Mouse (Mus musculus) forelimb bud, embryonic 11.5 days (tissue): ENCODE data around the gene Nphp1.

Source experiments
- DNase-seq: peaks from one replicate; pipeline ENCODE4 v3.0.0-alpha.2; 2012; ENCODE audit warnings: low read depth, low spot score

The Nphp1 gene

DNA sequence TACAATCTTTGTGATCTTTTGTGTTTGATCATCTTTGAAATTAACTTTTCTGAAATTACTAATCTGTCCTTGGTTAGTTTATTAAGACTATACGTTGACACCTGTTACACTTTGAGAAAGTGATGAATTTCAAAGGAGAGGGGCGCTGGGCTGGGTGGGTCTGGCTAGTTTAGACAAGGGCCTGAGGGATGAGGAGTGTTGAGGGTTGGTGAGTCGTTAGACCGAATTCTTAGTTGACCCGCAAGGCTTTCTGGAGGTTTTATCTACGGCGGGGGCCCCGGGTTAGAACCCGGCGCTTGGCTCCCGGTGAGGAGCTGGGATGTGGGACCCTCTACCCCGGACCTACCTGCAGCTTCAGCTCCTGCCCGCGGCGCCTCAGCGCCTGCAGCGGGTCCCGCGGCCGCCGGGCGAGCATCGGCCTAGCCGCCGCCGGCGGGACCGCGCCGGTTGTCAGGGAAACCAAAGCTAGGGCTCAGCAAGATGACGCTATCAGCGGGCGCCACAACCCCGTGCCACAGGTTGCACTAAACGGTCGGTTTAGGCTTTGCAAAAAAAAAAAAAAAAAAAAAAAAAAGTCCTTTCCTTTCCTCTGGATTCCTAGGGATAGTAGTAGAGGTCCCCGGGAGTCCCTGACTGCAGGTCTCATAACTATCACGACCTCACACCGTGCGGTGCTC is at the start of gene Nphp1:
Nphp1 (minus strand) TSS at position 458 of the 677 bp plus-strand sequence.
- peak; percentile 88 for DNase-seq

DNA sequence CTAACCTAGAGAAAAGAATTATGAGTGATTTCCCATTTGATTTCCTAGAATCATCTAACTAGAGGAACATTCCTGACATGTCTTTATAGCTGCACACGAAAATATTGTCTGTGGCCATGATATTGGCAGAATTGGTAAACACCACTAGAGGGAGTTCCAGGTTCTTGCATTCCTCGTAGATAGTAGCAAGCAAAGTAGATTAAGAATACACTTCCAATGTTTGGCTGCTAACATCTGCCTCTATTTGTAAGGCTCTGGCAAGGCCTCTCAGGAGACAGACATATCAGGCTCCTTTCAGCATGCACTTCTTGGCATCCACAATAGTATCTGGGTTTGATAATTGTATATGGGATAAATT is 44.1 kb upstream of the Nphp1 start:
- DNase-seq = peak; percentile 46

DNA sequence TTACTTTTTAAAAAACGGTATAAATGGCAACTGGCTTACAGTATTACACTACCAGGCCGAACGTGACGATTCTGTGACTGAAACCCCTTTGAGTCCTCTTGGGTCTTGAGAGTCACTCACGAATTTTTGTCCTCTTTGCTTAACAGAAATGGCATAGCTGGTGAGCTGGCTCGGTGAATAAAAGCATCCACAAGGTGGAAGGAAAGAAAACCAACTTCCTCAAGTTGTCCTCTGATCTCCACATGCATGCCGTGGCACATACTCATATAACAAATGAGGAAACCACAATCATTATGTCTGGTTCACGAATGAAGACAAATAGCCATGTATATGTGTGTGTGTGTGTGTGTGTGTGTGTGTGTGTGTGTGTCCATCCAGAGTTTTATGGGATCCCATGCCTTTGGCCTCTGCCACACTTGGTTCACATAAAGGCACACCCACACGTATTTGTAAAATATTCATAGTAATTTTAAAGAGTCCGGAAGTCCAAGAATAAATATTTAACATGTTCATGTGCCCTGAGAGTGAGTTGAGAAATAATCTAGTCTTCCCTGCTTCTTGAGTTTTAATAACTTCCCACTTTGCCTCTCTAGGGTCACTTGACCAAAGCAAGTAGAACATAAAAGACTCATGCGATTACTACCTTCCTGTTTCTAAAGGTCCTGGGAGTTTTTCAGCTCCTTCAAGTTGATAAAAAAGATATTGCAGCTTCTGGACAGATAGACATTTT is 43.6 kb upstream of the Nphp1 start:
- no peak for DNase-seq

DNA sequence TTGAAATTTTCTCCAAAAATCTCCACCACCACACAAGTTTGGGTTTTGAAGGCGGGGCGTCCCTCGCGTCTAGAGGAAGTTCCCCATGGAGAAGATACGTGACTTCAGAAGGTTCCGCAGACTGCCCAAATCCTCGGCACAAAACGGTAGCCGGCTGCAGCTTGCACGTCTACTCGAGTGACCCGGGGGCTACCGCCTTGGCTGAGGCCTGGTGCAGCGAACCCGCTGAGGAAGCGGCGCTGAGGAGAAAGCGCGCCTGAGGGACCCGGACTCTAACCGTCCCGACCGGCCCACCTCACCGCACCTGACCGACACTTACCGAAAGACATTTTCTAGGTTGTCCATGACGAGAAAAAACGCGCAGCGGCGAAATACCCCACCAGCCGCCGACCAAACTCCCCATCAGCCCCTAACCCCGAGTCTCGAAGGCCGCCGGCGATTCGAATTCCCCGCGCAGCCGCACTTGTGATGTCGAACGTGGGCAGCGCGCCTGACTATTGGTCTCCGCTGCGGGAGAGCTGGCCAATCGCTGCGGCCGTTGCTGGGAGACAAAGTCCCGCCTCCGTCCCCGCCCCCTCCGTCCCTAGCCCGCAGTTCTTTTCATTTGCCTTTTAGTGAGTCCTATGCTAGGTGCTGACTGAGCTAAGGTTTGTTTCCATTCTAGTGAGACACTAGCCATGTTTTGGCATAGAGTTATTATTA is 42.9 kb upstream of the Nphp1 start, which contains the start of gene Bub1:
Bub1 (minus strand) TSS at position 465 of the 702 bp plus-strand sequence.
- peak; percentile 90 for DNase-seq

DNA sequence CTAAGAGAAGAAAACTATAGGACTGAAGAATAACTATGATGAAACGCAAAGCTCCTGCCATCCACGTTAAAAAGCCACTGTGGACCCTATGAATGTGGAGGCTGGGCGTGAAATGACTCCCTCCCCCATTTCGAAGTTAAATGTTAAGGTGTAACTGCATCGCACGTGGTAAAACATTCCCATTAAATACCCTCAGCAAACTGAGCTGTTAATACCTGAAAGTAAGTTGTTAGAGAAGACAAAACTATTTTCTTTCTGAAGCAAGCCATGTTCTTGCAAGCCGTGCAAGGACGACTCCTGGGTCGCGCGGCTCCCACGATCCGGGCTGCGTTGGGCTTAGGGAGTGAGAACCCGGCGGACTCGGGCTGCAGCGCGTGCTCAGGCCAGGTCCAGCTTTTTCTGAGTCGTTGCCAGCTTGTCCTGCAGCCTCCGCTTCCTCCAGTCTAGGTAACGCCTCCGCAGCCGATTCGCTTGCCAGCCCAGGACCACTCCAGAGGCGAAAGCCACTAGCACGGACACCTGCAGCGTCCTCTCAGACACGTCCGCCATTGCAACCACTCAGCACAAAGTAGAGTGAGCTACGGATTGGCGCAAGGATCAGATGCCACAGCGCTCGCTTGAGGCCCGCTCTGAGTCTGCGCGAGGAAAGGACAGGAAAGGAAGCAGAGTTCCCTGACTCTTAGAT is 3.4 kb upstream of the Nphp1 start, which contains the start of gene Mtln:
Mtln (minus strand) TSS at position 570 of the 685 bp plus-strand sequence.
- DNase-seq = peak; percentile 90

DNA sequence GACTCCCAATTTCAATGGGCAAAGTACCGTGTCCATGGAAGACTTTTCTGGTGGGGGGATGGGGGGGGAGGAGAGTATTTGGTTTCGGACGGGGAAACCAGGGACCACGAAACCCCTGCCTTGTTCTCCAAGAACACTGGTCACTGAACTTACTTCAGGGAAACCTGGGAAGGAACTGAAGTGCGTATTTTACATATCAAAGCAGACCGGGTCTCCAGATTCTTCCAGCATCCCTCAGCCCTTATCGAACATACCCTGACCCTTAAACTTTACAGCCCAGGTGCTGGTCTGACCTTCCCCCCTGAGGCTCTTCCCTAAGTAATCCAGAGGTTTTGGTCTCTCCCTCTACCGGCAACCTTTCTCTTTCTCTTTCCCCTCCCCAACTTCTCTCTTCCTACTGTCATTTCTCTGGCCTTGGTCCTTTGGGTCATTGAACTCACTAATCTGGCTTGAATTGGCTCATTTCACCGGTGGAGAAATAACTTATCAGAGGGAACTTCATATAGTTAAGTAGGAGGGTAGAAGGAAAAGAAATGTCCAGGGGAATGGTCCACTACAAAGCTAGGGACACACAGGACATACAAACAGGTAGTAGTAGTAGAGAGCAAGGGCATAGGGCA is 1.1 kb upstream of the Nphp1 start:
- DNase-seq = no peak

DNA sequence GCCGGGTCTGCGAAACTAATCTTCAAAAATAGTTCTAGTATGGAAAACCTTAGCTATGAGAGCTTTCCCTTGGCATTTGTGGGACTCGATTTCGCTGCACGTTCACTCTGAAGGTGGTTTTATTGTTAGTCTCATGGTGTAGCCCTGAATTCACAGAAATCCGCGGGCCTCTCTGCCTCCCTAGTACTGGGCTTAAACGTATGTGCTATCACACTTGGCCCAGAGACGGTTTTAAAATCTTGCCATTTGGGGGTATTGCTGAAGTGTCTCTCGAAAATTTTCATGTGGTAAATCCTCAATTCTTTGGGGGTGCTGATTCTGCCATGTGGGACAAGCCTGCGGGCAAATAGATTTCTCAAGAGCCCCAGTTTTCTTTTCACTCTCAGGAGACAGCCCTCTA is 441 bp upstream of the Nphp1 start:
- no peak for DNase-seq

DNA sequence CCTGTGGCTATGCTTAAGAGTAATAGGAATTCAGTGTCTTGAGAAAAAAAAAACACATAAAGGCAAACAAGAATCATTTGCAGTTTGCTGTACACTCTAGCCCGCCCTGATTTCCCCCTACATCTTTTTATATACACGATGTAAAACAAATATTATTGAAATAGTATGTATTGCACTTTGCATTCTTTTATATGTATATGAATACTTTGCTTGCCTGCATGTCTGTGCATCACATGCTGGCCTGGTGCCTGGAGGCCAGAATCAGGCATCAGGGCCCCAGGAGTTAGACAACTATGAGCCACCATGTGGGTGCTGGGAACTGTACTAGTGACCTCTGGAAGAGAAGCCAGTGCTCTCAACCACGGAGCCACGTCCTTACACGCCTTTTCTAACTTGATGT is 1.5 kb downstream of the Nphp1 start:
- DNase-seq = no peak

DNA sequence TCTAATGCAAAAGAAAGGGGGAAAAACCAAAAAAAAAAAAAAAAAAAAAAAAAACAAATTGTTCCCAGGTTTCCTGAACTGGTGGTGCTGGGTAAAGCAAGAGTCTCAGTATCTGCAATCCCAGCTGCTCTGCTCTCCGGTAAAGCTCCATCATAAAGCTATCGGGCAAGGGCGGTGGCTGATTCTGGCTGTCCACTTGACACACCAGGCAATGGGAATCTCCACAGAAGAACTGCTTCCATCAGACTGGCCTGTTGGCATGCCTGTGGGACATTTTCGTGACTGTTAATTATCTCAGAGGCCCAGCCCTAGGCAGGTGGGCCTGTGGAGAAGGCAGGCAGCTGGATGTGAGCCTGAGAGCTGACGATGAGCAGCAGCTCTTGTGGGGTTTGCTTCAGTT is 10.2 kb downstream of the Nphp1 start:
- DNase-seq = no peak

DNA sequence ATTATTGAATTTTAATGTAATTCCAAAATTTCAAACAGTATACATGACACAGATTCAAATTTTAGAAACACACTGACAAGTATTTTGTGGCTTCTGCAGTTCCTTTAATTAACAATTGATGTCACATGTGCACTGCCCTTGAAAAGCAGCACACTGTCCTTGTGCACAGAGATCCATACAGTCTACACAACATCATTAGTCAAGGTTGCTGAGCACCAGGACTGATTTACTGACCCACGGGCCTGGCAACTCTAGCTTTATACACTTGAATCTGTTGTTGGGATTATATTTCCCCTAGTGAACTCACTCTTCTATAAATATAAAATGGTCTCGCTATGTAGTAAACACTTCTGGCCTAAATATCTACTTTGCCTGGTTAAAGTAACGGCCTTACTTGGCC is 13.7 kb downstream of the Nphp1 start:
- DNase-seq = no peak

DNA sequence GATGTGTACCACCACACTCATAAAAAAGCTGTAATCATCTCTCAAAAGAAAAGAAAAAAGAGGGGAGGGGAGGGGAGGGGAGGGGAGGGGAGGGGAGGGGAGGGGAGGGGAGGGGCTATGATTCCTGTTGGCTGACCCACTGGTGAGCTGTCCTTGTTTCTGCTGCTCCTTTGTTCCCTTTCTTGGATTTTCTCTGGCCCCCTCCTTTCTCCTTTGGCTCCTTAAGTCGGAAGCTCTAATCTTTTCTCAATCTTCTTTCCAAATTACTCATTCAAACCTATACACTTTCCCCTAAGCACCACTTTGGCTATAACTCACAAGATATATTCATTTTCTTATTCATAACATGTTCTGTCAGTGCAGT is 14.1 kb downstream of the Nphp1 start:
- no peak for DNase-seq

DNA sequence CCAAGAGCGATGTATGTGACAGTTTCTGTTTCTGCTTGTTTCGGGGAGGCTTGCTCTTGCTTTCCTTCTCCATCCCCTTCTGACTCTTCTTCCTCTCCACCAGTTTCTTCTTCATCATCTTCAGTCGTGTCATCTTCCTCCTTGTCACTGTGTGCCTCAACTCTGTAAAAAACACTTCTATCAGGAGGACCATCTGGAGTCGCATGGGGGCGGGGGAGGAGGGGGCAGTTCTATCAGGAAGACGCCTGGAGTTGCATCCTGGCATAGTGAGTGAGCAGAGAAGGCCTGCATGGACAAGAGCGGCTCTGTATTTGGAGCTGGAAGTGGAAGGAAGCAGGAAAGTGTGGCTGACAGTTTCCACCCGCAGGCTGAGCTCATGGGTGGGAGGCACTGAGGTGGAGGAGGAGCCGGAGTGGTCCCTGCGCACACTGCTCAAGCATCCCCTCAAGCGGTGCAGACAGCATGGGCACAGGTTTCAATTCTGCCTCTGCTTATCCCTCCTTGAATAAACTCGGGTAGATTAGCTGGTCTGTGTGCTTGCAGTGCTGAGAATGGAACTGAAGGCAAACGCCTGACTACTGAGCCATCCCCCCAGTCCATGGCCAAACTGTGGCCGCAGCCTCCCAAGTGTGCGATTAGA is 14.6 kb downstream of the Nphp1 start:
- no peak for DNase-seq

DNA sequence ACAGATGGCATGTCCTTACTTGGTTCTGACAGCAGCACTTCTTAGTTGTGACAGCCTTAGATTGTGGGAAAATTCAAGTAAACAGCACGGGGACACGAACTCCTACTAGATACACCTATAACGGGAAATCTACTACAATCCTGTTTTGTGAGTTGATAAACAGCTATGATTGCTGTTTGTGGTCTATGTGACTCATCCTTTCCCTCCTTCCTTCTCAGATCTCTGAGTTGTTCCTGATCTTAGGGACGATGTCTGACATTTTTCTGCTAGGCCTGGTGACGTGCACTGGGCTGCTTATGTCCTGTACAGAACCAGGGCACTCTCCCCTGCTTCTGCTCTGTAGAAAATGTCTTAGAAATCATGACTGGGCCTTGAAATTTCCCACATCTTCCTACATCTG is 27.1 kb downstream of the Nphp1 start:
- DNase-seq = no peak

DNA sequence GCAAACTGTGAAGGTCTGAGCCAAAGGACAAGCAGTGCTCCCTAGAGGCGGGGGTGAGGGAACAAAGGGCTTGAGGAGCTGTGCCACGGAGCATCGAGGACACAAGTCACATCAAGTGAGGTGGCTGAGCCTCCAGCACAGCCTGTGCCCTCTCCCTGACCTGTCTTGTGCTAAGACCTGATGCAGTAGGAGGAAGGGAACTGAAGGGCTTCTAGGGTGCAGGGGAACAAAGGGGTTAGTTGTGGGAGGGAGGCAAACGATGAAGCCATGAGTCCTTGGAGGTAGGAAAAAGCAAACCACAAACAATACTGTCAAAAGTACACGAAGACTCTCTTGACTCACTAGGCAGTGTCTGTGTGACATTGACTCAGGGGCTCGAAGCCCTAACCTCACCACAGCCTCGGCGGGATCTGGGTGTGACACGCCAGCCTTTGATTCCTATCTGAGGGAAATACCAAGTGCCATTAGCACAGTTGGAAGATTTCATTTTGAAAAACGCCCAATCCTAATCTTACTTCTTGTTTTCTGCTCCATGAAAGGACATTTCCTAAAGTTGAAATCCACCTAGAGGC is 28.2 kb downstream of the Nphp1 start:
- no peak for DNase-seq

DNA sequence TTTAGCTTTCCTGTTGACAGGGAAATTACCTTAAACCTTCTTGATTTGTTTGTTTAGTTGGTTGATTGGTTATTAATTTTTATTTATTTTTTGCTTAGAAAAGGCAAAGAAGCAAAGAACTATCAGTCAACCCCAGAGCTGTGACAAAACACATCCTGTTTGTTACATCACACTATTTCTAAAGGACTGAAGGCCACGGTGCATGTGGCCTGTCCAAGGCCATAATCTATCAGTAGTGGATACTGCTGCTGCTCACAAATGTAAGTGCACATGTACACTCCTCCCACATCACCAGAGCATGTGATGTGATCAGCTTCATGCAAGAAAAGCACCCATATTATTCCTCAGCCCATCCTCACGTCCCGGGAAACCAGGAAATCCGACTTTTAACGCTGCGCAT is 28.7 kb downstream of the Nphp1 start:
- no peak for DNase-seq

DNA sequence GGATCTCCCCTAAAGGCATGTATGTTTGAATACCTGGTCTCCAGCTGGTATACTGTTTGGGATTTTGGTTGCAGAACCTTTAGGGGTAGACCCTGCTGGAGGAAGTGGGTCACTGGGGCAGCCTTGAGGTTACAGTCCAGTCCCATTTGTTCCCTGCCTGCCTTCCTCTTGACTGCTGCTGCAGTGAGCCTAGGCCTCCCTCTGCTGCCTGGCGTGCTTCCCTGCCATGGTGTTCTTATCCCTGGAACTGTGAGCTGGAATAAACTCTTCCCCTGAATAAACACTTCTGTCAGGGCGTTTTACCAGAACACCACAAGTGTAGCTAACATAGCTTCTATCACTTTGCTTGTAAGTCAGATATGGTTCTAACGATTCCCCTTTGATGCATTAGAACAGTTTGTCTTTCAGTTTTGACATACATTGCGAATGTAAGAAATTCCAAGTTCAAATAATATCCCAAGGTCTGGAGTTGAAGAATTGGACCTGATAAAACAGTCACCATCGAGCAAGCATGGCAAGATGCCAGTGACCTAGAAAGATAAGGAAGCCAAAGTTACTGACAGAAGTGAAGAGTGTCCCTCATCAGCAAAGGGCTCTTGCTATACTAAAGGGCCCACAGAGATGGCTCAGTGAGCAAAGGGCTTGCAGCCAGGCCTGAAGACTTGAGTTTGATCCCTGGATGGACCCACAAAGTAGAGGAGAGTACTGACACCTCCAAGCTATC is 29.4 kb downstream of the Nphp1 start:
- no peak for DNase-seq

DNA sequence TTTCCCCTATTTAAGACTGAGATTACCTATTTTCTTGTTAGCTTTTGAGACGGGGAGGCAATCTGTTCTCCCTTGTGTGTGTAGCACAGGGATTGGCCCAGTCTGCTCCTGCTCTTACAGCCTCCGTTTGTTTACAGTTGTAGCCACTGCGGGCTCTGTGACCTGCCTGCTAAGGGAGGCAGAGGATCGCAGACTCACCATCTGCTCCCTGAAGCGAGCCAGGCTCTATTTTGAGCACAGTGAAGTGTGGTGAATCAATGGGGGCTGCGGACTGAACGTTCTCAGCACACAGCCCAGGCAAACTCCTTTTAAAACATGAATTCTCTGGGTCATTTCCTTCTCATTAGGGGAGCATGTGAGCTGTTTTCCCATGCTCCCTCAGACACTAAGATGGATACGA is 31.5 kb downstream of the Nphp1 start:
- no peak for DNase-seq

DNA sequence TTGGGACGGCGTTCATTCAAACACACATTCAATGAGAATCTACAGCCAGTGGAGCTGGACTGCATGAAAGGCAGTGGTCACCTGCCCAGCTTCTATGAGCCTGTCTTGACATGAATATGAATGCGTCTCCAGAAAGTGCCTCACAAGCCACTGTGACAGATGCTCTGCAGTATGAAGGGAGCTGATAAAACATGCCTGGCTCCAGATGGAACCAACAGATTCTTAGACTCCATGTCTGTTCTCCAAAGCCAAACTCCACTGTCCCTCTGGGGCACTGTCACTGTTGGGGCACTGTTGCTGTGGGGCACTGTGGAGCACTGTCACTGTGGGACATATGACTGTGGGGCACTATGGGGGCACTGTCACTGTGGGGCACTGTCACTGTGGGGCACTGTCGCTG is 34.6 kb downstream of the Nphp1 start:
- no peak for DNase-seq

DNA sequence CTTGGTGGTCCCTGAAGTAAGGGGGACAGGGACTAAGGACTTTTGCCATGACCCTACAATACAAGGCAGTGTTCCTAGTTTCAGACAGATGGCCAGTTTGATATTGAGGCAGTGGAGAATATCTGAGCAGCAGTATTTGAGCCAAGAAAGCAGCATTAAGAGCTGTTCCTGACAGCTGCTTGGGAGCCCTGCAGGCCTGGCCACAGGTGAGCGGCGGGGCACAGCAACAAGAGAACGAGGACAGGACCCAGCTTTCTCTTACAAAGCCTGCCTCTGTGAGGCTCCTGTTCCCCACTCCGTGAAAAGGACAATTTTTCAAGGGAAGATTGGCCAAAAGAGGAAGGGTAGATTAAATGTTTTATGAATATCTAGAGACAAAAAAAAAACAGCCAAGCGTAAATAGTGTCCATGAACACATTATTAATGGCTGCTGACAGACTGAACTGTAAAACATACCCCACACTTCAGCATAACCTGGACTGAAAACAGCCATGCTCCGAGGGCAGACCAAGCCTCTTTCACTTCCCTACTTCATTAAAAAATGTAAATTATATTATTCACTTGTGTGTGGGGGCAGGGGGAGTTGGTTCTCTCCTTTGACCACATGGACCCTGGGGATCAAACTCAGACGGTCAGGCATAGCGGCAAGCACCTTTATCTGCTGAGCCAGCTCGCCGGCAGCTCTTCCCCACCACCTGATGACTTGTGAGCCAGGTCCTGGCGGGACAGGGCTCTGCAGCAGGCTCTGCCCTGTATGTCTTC is 36.7 kb downstream of the Nphp1 start:
- no peak for DNase-seq
